Mouse (Mus musculus): ENCODE results near the gene Ccm2l. TPM values are rescaled to one million over a fixed set of nuclear protein-coding genes. Genes with fewer than 3 reads are reported as not detected.

Gene Ccm2l
- polyA plus RNA-seq, 1 experiment from 2014 or later, result 1.2 TPM

DNA sequence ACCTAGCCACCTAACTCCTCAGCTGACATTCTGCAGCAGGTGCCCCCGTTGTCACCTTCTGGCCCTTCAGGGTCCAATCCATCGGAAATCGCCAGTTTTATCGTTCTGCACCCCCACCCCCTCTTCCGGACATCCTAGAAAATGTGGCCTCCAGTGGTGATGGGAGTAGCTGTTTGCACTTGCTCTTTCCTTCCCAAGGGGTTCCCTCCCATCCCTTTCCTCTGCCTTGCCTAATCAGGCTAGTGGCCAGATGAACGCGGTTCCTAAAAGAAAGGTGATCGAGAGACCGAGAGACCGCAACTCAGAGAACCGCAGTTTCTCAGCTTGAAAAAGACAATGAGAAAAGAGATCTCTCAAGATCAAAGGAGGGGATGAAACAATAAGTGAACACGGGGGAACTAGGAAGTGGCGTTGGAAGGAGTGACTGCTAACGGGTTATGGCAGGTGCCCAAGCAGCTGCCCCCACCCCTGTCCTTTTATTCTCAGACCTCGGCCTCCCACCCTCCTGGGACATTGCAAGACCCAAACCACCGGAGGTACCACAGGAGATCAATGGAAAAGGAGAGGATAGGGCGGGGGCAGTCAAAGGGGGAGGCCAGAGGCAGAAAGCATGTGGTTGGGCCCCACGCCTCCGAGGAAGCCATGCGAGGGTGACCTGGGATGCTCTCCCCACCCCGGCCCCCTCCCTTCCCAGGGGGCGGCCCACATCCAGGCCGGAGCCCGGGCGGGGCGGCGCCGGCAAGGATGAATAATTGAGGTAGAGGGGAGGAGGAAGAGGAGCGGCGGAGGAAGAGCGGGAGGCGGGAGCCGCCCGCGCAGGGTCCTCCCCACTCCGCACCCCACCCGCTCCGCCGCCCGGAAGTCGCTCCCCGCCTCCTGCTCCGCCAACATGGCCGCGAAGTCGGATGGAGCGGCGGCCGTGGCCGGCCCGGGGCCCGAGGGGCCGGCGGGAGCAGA, 34.4 kb upstream of the Ccm2l start, which contains the start of gene Xkr7:
Xkr7 (plus strand) TSS at position 727 of the 957 bp plus-strand sequence.
- under 1% methylated on average over 41 of the region's 54 CpGs for whole genome bisulfite sequencing

DNA sequence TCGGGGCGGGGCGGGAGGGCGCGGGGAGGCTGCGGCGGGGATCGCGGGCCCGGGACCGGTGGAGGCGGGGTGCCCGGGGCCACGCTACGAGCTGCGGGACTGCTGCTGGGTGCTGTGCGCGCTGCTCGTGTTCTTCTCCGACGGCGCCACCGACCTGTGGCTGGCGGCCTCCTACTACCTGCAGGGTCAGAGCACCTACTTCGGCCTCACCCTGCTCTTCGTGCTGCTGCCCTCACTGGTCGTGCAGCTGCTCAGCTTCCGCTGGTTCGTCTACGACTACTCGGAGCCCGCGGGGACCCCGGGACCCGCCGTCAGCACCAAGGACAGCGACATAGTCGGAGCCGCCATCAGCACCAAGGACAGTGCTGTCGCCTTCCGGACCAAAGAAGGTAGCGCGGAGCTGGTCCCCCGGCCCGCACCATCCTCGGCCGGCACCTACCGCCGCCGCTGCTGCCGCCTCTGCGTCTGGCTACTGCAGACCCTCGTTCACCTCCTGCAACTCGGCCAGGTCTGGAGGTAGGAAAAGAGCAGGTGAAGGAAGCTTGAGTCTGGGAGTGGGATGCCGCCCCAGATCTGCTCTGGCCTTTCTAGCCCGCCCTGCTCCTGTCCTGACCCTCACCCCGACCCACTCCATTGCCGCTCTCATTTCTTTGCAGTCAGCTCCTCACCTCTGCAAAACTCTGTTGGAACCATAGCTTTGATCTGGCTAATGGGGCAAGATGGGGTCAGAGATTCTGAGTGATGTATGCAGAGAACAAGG, 33.5 kb upstream of the Ccm2l start:
- Histone ChIP-seq H3K27ac (ENCODE audit: low read depth, low read length) (peak overlapping the region; percentile 86), H3K9ac (replicated peaks; ENCODE audit: low read depth, low read length) (peak overlapping the region; percentile 70), H3K4me2 (ENCODE audit: low read depth, low read length) (peak overlapping the region; percentile 89), H3K27me3 (ENCODE audit: control insufficient read depth, insufficient read depth, low read length) (no peaks in the 10 kb centered on the region; the same call in 1 of the 2 replicates), H3K4me3 (ENCODE audit: low read depth, low read length) (peak overlapping the region; percentile 72), H3K4me1 (ENCODE audit: control insufficient read depth, insufficient read depth, low read length) (peaks cover 28% of the 10 kb centered on the region), H3K36me3 (ENCODE audit: control insufficient read depth, insufficient read depth, low read length) (no peaks in the 10 kb centered on the region), H3K9me3 (ENCODE audit: control insufficient read depth, low read length) (no peaks in the 10 kb centered on the region)
- 1% methylated on average over 44 of the region's 58 CpGs for WGBS
- peak; percentile 73 for ATAC-seq (ENCODE audit: low read depth)

More for the DNA sequence above, 34.4 kb upstream of the Ccm2l start, which contains the start of gene Xkr7:
- H3K4me3 ChIP-seq (ENCODE audit: low read depth, low read length), result peak within 1 kb of the TSS; percentile 72
- peak; percentile 86 for ATAC-seq (ENCODE audit: low read depth)
- no peaks in the 10 kb centered on the region; the same call in 1 of the 2 replicates for H3K27me3 ChIP-seq (ENCODE audit: control insufficient read depth, insufficient read depth, low read length)
- no peaks in the 10 kb centered on the region for H3K36me3 ChIP-seq (ENCODE audit: control insufficient read depth, insufficient read depth, low read length)
- peak within 1 kb of the TSS; percentile 89 for H3K4me2 ChIP-seq (ENCODE audit: low read depth, low read length)
- H3K4me1 ChIP-seq (ENCODE audit: control insufficient read depth, insufficient read depth, low read length), result peaks cover 28% of the 10 kb centered on the region
- peak within 1 kb of the TSS; percentile 86 for H3K27ac ChIP-seq (ENCODE audit: low read depth, low read length)
- peak within 1 kb of the TSS; percentile 70 for H3K9ac ChIP-seq (replicated peaks; ENCODE audit: low read depth, low read length)
- H3K9me3 ChIP-seq (ENCODE audit: control insufficient read depth, low read length), result no peaks in the 10 kb centered on the region

DNA sequence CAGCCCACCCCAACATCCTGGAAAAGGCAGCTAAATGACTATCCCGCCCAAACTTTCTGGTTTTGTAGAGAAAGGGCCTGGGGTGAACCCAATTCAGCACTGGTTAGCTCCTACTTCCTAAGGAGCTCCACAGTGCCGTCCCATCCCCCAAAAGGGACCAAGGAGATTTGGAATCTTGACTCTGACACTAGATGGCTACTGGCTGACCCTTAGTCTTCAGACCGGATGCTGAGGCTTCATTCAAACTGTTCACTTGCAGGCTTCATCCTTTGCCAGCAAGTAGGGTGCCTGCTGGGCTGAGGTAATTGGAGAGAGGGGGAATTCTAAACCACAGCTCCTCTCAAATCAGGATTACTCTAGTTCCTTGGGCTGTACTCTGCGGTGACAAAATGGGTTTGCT, 32.8 kb upstream of the Ccm2l start:
- 9% methylated on average over 4 of the region's 4 CpGs for WGBS
- no peak for ATAC-seq (ENCODE audit: low read depth)
- peaks cover 28% of the 10 kb centered on the region for H3K4me1 ChIP-seq (ENCODE audit: control insufficient read depth, insufficient read depth, low read length)

DNA sequence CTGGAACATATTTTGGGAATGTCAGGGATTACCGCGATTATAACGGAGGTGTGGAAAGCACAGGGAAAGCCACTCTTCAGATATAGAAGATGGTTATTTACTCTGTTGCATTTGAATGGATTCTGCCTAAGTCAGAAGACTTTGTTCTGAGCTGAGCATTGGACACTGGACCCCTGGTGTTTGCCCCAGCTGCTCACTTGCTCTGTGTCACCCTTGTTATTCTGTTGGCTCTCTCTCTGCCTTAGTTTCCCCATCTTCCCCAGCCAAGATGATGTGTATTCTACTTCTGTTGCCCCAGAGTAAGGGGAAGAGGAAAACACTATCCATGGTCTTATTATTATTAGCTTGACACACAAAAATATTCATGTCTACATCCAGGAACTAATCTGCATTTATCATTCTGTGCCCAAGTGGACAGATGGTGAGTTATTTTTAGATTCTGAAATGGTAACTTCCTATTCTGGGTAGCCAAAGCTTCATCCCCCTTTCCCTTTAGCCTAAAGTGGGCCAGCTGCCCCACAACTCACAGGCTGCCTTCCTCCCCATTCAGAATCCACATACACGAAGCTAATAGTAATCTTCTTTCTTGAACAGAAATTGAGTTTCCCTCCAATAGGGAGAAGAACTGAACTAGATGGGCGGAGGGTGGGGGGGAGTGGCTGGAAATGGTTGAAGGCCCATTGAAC, 32.1 kb upstream of the Ccm2l start:
- Histone ChIP-seq H3K4me3 (ENCODE audit: low read depth, low read length) (peak overlapping the region; percentile 72), H3K27ac (ENCODE audit: low read depth, low read length) (no peak overlapping the region), H3K9ac (replicated peaks; ENCODE audit: low read depth, low read length) (0 out of 2 replicates have a peak overlapping the region, but pooled peaks have one; percentile 29), H3K4me1 (ENCODE audit: control insufficient read depth, insufficient read depth, low read length) (peaks cover 28% of the 10 kb centered on the region), H3K4me2 (ENCODE audit: low read depth, low read length) (peak overlapping the region; percentile 89), H3K36me3 (ENCODE audit: control insufficient read depth, insufficient read depth, low read length) (no peaks in the 10 kb centered on the region), H3K9me3 (ENCODE audit: control insufficient read depth, low read length) (no peaks in the 10 kb centered on the region), H3K27me3 (ENCODE audit: control insufficient read depth, insufficient read depth, low read length) (no peaks in the 10 kb centered on the region; the same call in 1 of the 2 replicates)
- 73% methylated on average over 5 of the region's 5 CpGs for WGBS
- no peak for ATAC-seq (ENCODE audit: low read depth)

More for the DNA sequence above, 32.8 kb upstream of the Ccm2l start:
- H3K9me3 ChIP-seq (ENCODE audit: control insufficient read depth, low read length), result no peaks in the 10 kb centered on the region
- no peaks in the 10 kb centered on the region; the same call in 1 of the 2 replicates for H3K27me3 ChIP-seq (ENCODE audit: control insufficient read depth, insufficient read depth, low read length)
- peak overlapping the region; percentile 72 for H3K4me3 ChIP-seq (ENCODE audit: low read depth, low read length)
- no peak overlapping the region for H3K27ac ChIP-seq (ENCODE audit: low read depth, low read length)
- H3K36me3 ChIP-seq (ENCODE audit: control insufficient read depth, insufficient read depth, low read length), result no peaks in the 10 kb centered on the region
- H3K4me2 ChIP-seq (ENCODE audit: low read depth, low read length), result peak overlapping the region; percentile 89
- H3K9ac ChIP-seq (replicated peaks; ENCODE audit: low read depth, low read length), result peak overlapping the region; percentile 70; the same call in 1 of the 2 replicates

DNA sequence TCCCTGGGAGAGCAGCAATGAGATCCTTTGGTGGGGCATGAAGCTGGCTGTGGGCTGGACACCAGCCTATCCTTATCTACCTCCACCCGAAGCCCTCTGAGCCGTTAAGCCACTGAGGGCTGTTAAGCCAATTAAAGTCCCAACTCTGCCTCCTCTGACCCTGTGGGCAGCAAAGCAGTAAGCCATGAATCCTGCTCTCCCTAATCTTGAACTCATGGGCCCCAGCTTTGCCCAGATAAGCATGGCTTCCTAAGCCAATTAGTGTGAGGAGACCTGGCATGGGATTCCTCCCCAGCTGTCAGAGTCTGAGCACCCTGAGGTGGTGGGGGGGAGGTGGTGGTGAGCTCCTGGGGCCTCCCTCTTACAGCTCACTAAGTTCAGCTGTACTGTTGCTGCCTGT, 29.1 kb upstream of the Ccm2l start:
- Histone ChIP-seq H3K4me3 (ENCODE audit: low read depth, low read length) (no peak overlapping the region), H3K4me2 (ENCODE audit: low read depth, low read length) (no peak overlapping the region), H3K4me1 (ENCODE audit: control insufficient read depth, insufficient read depth, low read length) (peaks cover 20% of the 10 kb centered on the region), H3K36me3 (ENCODE audit: control insufficient read depth, insufficient read depth, low read length) (no peaks in the 10 kb centered on the region), H3K27ac (ENCODE audit: low read depth, low read length) (no peak overlapping the region), H3K9ac (replicated peaks; ENCODE audit: low read depth, low read length) (no peak overlapping the region), H3K27me3 (ENCODE audit: control insufficient read depth, insufficient read depth, low read length) (no peaks in the 10 kb centered on the region; the same call in 1 of the 2 replicates), H3K9me3 (ENCODE audit: control insufficient read depth, low read length) (no peaks in the 10 kb centered on the region)
- ATAC-seq (ENCODE audit: low read depth), result no peak
- 33% methylated on average over 2 of the region's 2 CpGs for WGBS

DNA sequence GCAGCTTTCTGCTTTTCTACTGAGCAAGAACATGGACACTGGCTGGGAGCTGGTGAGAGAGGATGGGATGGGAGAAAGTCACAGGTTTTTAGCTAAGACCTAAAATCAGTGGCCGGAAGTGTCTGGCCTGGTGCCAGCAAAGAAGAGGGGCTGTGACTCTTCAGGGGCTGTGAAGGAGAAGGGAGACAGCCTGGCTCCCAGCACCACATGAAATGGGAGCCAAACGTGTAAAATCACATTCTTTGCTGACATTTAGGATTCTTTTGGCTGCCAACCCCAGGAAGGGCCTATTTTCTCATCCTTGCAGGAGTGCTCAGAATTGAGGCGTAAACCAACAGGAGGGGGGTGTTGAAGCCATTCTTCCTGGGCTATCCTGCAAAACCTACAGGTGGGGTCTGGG, 21.9 kb upstream of the Ccm2l start:
- Histone ChIP-seq H3K9ac (replicated peaks; ENCODE audit: low read depth, low read length) (no peak overlapping the region), H3K4me3 (ENCODE audit: low read depth, low read length) (no peak overlapping the region), H3K27me3 (ENCODE audit: control insufficient read depth, insufficient read depth, low read length) (no peaks in the 10 kb centered on the region), H3K36me3 (ENCODE audit: control insufficient read depth, insufficient read depth, low read length) (no peaks in the 10 kb centered on the region), H3K4me2 (ENCODE audit: low read depth, low read length) (no peak overlapping the region), H3K9me3 (ENCODE audit: control insufficient read depth, low read length) (no peaks in the 10 kb centered on the region), H3K27ac (ENCODE audit: low read depth, low read length) (no peak overlapping the region), H3K4me1 (ENCODE audit: control insufficient read depth, insufficient read depth, low read length) (no peaks in the 10 kb centered on the region)
- 59% methylated on average over 3 of the region's 3 CpGs for WGBS
- ATAC-seq (ENCODE audit: low read depth), result no peak

DNA sequence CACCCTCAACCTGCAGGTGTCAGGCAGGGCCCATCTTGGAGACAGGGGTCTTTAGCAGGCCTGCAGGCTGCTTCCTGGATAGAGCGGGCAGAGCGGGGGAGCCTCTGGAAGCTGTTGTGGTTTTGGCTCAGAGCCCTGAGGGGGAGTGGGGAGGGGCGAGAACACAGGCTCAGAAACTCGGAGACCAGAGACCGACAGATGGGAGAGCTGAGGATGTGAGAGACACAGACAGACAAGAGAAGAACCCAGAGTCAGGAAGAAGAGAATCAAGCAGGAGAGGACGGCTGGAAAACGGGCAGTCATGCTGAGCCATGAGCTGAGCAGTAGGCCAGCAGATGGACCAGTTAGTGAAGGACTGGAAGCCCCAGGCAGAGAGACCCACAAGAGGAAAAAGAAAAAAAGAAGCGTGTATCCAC, 19.9 kb upstream of the Ccm2l start:
- Histone ChIP-seq H3K4me3 (ENCODE audit: low read depth, low read length) (no peak overlapping the region), H3K9ac (replicated peaks; ENCODE audit: low read depth, low read length) (no peak overlapping the region), H3K9me3 (ENCODE audit: control insufficient read depth, low read length) (no peaks in the 10 kb centered on the region), H3K4me2 (ENCODE audit: low read depth, low read length) (no peak overlapping the region; the same call in 1 of the 2 replicates), H3K36me3 (ENCODE audit: control insufficient read depth, insufficient read depth, low read length) (no peaks in the 10 kb centered on the region), H3K4me1 (ENCODE audit: control insufficient read depth, insufficient read depth, low read length) (no peaks in the 10 kb centered on the region), H3K27ac (ENCODE audit: low read depth, low read length) (no peak overlapping the region), H3K27me3 (ENCODE audit: control insufficient read depth, insufficient read depth, low read length) (no peaks in the 10 kb centered on the region)
- WGBS, result 24% methylated on average over 8 of the region's 8 CpGs
- no peak for ATAC-seq (ENCODE audit: low read depth)

DNA sequence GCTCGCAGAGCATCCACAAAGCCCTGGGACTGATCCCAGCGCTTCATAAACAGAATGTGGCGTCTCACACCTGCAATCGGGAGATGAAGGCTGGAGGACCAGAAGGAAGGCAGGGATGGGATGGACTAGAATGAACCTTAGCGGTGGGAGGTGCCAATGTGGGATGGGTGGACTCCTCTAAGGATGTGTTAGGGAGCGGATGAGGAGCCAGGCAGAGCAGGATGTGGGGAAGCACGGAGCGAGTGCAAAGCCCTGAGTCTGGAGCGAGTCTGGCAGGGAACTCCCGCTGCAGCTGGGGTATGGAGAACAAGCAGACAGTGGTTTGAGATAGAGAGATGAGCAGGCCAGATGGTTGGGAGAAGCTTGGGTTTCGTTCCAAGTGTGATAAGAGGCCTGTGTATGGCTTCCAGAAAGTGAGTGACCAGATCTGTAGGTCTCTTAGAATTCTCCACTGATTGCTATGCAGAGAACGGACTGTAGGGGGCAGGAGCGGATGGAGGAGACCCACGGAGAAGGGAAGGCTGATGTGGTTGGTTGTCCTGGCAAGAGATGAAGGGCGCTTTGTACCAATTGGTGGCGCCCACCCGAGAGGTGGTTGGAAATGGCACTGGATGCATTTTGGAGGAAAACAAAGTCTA, 17.8 kb upstream of the Ccm2l start:
- H3K9ac ChIP-seq (replicated peaks; ENCODE audit: low read depth, low read length), result no peak overlapping the region
- no peak overlapping the region for H3K4me2 ChIP-seq (ENCODE audit: low read depth, low read length)
- 48% methylated on average over 17 of the region's 17 CpGs for WGBS
- H3K9me3 ChIP-seq (ENCODE audit: control insufficient read depth, low read length), result no peaks in the 10 kb centered on the region
- ATAC-seq (ENCODE audit: low read depth), result no peak
- H3K36me3 ChIP-seq (ENCODE audit: control insufficient read depth, insufficient read depth, low read length), result no peaks in the 10 kb centered on the region
- no peaks in the 10 kb centered on the region for H3K4me1 ChIP-seq (ENCODE audit: control insufficient read depth, insufficient read depth, low read length)
- no peak overlapping the region for H3K27ac ChIP-seq (ENCODE audit: low read depth, low read length)
- H3K4me3 ChIP-seq (ENCODE audit: low read depth, low read length), result no peak overlapping the region
- H3K27me3 ChIP-seq (ENCODE audit: control insufficient read depth, insufficient read depth, low read length), result no peaks in the 10 kb centered on the region

Data from neural tube, embryonic 14.5 days (tissue).